Comparison of ENCODE assay signal across 28 mouse cellular contexts in the genomic region with DNA sequence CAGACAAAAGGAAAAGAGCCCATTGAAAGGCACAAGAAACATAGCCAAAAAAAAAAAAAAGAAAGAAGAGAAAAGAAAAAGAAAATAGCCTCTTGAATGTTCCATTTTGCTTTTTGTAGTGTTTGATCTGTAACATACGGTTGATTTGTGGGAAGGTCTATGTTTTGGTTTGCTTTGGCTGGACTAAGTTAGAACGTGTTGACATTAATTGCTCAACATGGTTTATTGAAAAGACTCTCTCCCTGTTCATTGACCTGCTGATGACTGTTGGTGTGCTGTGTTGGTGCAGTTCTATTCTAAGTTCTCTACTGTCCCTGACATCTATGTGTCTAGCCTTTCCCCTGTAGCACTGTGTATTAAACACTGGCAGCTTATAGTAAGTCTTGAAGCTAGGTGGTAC. TPM values are rescaled to one million over a fixed set of nuclear protein-coding genes. Genes with fewer than 3 reads are reported as not detected.
DNase-seq lines count a peak whose midpoint lies in the region; ATAC-seq and TF ChIP-seq lines count a peak whose summit lies in the region.
"Had no signal": no experiment of that assay in that cellular context is flagged by ENCODE, and none has a peak within 500 bp of the region (broad histone marks: within the 10 kb centered on the region; RNA-seq: fewer than 3 reads in every experiment).

No protein-coding gene starts in this region.

- peak overlapping the region; percentile 60; the same call in 1 of the 2 replicates for H3K27ac ChIP-seq in intestine, embryonic 14.5 days (ENCODE audit: low read depth)
- no peak overlapping the region for H3K27ac ChIP-seq in intestine, postnatal 0 days (ENCODE audit: low read depth, low read length)
- H3K27ac ChIP-seq in liver, adult 2 months (replicated peaks; ENCODE audit: insufficient read depth, low read depth, low read length): no peak overlapping the region
- H3K27ac ChIP-seq in liver, embryonic 11.5 days (ENCODE audit: low read depth, low read length): no peak overlapping the region
- peak overlapping the region; percentile 40; the same call in 1 of the 2 replicates for H3K27ac ChIP-seq in stomach, embryonic 15.5 days
- H3K27ac ChIP-seq: embryonic facial prominence, embryonic 12.5 days; embryonic facial prominence, embryonic 15.5 days; gastrocnemius, adult 2 months; heart, embryonic 15.5 days; hindbrain, embryonic 14.5 days; hindbrain, postnatal 0 days had no signal

- WGBS in intestine, embryonic 14.5 days: 61% methylated on average over 2 of the region's 2 CpGs
- 62% methylated on average over 2 of the region's 2 CpGs for WGBS in intestine, postnatal 0 days
- 11% methylated on average over 2 of the region's 2 CpGs for WGBS in liver, adult 2 months
- 77% methylated on average over 2 of the region's 2 CpGs for WGBS in liver, embryonic 11.5 days
- 48% methylated on average over 2 of the region's 2 CpGs for WGBS in stomach, embryonic 15.5 days

- no peak overlapping the region for H3K4me2 ChIP-seq in intestine, embryonic 14.5 days (ENCODE audit: low read length)
- H3K4me2 ChIP-seq in intestine, postnatal 0 days (replicated peaks; ENCODE audit: low read depth): no peak overlapping the region
- no peak overlapping the region for H3K4me2 ChIP-seq in liver, embryonic 11.5 days
- no peak overlapping the region for H3K4me2 ChIP-seq in stomach, embryonic 15.5 days
- H3K4me2 ChIP-seq: embryonic facial prominence, embryonic 12.5 days; embryonic facial prominence, embryonic 15.5 days; heart, embryonic 11.5 days; heart, embryonic 15.5 days; hindbrain, embryonic 14.5 days had no signal

- H3K4me3 ChIP-seq in intestine, embryonic 14.5 days (ENCODE audit: low read depth, low read length): no peak overlapping the region
- no peak overlapping the region for H3K4me3 ChIP-seq in intestine, postnatal 0 days (ENCODE audit: low read depth, low read length)
- H3K4me3 ChIP-seq in liver, adult 2 months (ENCODE audit: insufficient read depth, low read depth, low read length): no peak overlapping the region
- H3K4me3 ChIP-seq in liver, embryonic 11.5 days (ENCODE audit: low read depth, low read length): no peak overlapping the region
- no peak overlapping the region for H3K4me3 ChIP-seq in stomach, embryonic 15.5 days (replicated peaks)
- H3K4me3 ChIP-seq: embryonic facial prominence, embryonic 12.5 days; embryonic facial prominence, embryonic 15.5 days; gastrocnemius, adult 2 months; heart, embryonic 15.5 days had no signal

- H3K36me3 ChIP-seq in intestine, embryonic 14.5 days (ENCODE audit: control insufficient read depth, insufficient read depth, low read length): no peaks in the 10 kb centered on the region
- H3K36me3 ChIP-seq in intestine, postnatal 0 days (ENCODE audit: control insufficient read depth, insufficient read depth): no peaks in the 10 kb centered on the region
- H3K36me3 ChIP-seq in liver, adult 2 months (ENCODE audit: control insufficient read depth, insufficient read depth, low read length): no peaks in the 10 kb centered on the region
- H3K36me3 ChIP-seq in liver, embryonic 11.5 days (ENCODE audit: control insufficient read depth, insufficient read depth, low read length): no peaks in the 10 kb centered on the region
- no peaks in the 10 kb centered on the region for H3K36me3 ChIP-seq in stomach, embryonic 15.5 days
- H3K36me3 ChIP-seq: embryonic facial prominence, embryonic 12.5 days; embryonic facial prominence, embryonic 15.5 days; heart, embryonic 15.5 days had no signal

- no peak for TF ChIP-seq CTCF in intestine, postnatal 0 days (IDR thresholded peaks at IDR 0.05; ENCODE audit: low read depth)
- no peak for TF ChIP-seq CTCF in liver, adult 2 months (IDR thresholded peaks at IDR 0.05; ENCODE audit: low read depth, low read length)

- no peak for TF ChIP-seq POLR2A in liver, adult 2 months (IDR thresholded peaks at IDR 0.05; ENCODE audit: extremely low read depth, insufficient read depth, low read length)

- no peaks in the 10 kb centered on the region for H3K9me3 ChIP-seq in intestine, embryonic 14.5 days (ENCODE audit: control insufficient read depth, low read length)
- no peaks in the 10 kb centered on the region for H3K9me3 ChIP-seq in intestine, postnatal 0 days (ENCODE audit: control insufficient read depth)
- H3K9me3 ChIP-seq in liver, embryonic 11.5 days (ENCODE audit: control insufficient read depth, low read length): no peaks in the 10 kb centered on the region
- H3K9me3 ChIP-seq in stomach, embryonic 15.5 days: no peaks in the 10 kb centered on the region
- H3K9me3 ChIP-seq: embryonic facial prominence, embryonic 12.5 days; embryonic facial prominence, embryonic 15.5 days; heart, embryonic 15.5 days had no signal

- no peaks in the 10 kb centered on the region for H3K27me3 ChIP-seq in intestine, embryonic 14.5 days (replicated peaks; ENCODE audit: control insufficient read depth, insufficient read depth, low read length)
- H3K27me3 ChIP-seq in intestine, postnatal 0 days (replicated peaks; ENCODE audit: control insufficient read depth, insufficient read depth, low read length): no peaks in the 10 kb centered on the region
- no peaks in the 10 kb centered on the region for H3K27me3 ChIP-seq in liver, adult 2 months (ENCODE audit: control insufficient read depth, insufficient read depth, low read length)
- no peaks in the 10 kb centered on the region for H3K27me3 ChIP-seq in liver, embryonic 11.5 days (replicated peaks; ENCODE audit: control insufficient read depth, insufficient read depth, low read length)
- no peaks in the 10 kb centered on the region for H3K27me3 ChIP-seq in stomach, embryonic 15.5 days (replicated peaks)
- H3K27me3 ChIP-seq: embryonic facial prominence, embryonic 12.5 days; embryonic facial prominence, embryonic 15.5 days; heart, embryonic 15.5 days had no signal

- H3K79me2 ChIP-seq in liver, adult 2 months (ENCODE audit: control insufficient read depth, insufficient read depth, low read length): no peaks in the 10 kb centered on the region

- no peak for ATAC-seq in intestine, embryonic 14.5 days (replicated peaks; ENCODE audit: low FRiP score, low TSS enrichment, low read depth)
- no peak for ATAC-seq in intestine, postnatal 0 days
- ATAC-seq in liver, embryonic 11.5 days (replicated peaks; ENCODE audit: low FRiP score): no peak
- no peak for ATAC-seq in stomach, embryonic 15.5 days (ENCODE audit: insufficient read depth, low FRiP score, low read depth)
- ATAC-seq: CD4-positive, CD25-positive, alpha-beta regulatory T cell, adult 4 months; forebrain, embryonic 14.5 days; forebrain, postnatal 0 days; hindbrain, postnatal 0 days had no signal

- no peaks in the 10 kb centered on the region for H3K4me1 ChIP-seq in intestine, embryonic 14.5 days (replicated peaks; ENCODE audit: control insufficient read depth, insufficient read depth, low read length)
- no peaks in the 10 kb centered on the region for H3K4me1 ChIP-seq in intestine, postnatal 0 days (replicated peaks; ENCODE audit: control insufficient read depth, insufficient read depth, low read length)
- H3K4me1 ChIP-seq in liver, adult 2 months (ENCODE audit: control insufficient read depth, insufficient read depth, low read length): peaks cover 2% of the 10 kb centered on the region; the same call in 1 of the 2 replicates
- H3K4me1 ChIP-seq in liver, embryonic 11.5 days (replicated peaks; ENCODE audit: control insufficient read depth, insufficient read depth, low read length): no peaks in the 10 kb centered on the region
- H3K4me1 ChIP-seq in stomach, embryonic 15.5 days: no peaks in the 10 kb centered on the region
- H3K4me1 ChIP-seq: embryonic facial prominence, embryonic 12.5 days; embryonic facial prominence, embryonic 15.5 days had no signal

- DNase-seq in intestine, embryonic 14.5 days (ENCODE audit: low spot score): no peak
- peak; percentile 91 for DNase-seq in liver, adult 2 months (ENCODE audit: extremely low read depth, low read depth, low spot score)
- no peak for DNase-seq in liver, embryonic 11.5 days (ENCODE audit: low spot score)
- no peak for DNase-seq in B cell, adult 2 months
- DNase-seq: adrenal gland, adult 2 months; adrenal gland, postnatal 14 days; cerebellum, adult 11 months; cerebellum, adult 2 months; cerebellum, adult 9-11 months; cerebellum, postnatal 25 days; forebrain, postnatal 0 days; gastrocnemius, adult 2 months; gastrocnemius, postnatal 14 days; heart, adult 11 months; heart, postnatal 14 days; heart, postnatal 4 days had no signal

- no peak overlapping the region for H3K9ac ChIP-seq in intestine, embryonic 14.5 days (ENCODE audit: low read length)
- no peak overlapping the region for H3K9ac ChIP-seq in intestine, postnatal 0 days (ENCODE audit: low read depth, low read length)
- H3K9ac ChIP-seq in liver, adult 2 months (ENCODE audit: low read depth, low read length): no peak overlapping the region
- H3K9ac ChIP-seq in liver, embryonic 11.5 days (ENCODE audit: low read depth, low read length): no peak overlapping the region
- H3K9ac ChIP-seq in stomach, embryonic 15.5 days: no peak overlapping the region
- H3K9ac ChIP-seq: embryonic facial prominence, embryonic 12.5 days; embryonic facial prominence, embryonic 15.5 days; forebrain, postnatal 0 days; heart, embryonic 15.5 days; hindbrain, embryonic 14.5 days had no signal

RNA-seq across cellular contexts. Expression of gene Ryr2, which starts 39.7 kb away (rescaled TPM):
- polyA plus RNA-seq in intestine, embryonic 14.5 days (2014; fragmentation: Nextera tagmentation; extraction: Ambion mirVana): 1.8 and 2.4 TPM in 2 replicates
- polyA plus RNA-seq in intestine, postnatal 0 days (2015; fragmentation: Nextera tagmentation; extraction: Ambion mirVana): 0.68 and 0.74 TPM in 2 replicates
- total RNA-seq in liver, adult 2 months (2014; rRNA removed): under 0.01 and 0.20 TPM in 2 replicates
- 0.01 TPM in 1 of 2 replicates, not detected in the other for polyA plus RNA-seq in liver, adult 2 months (2012; rRNA removed)
- polyA plus RNA-seq in liver, embryonic 11.5 days (2014; fragmentation: Nextera tagmentation; extraction: Ambion mirVana): 0.38 and 0.88 TPM in 2 replicates
- 0.85 and 1.1 TPM in 2 replicates for polyA plus RNA-seq in stomach, embryonic 15.5 days (2015; fragmentation: Nextera tagmentation; extraction: Ambion mirVana)
- total RNA-seq: common myeloid progenitor, adult 5-6 weeks had no signal
- polyA plus RNA-seq: C2C12 had no signal

Comparison
In these comparisons a context has a peak if more than half of its experiments do, and no peak if none do; other contexts are left out.
1. H3K27ac ChIP-seq: peak in intestine, embryonic 14.5 days (single experiment) and stomach, embryonic 15.5 days (single experiment); none in intestine, postnatal 0 days (single experiment), liver, adult 2 months (single experiment) and liver, embryonic 11.5 days (single experiment).